Mouse (Mus musculus) monocyte, adult 2 months (primary cell): ENCODE measurements around the gene Sobp.

Experiments
- DNase-seq, 2 experiments: peaks; one replicate each; pipeline ENCODE4 v3.0.0; 2022; ENCODE audit warnings: low spot score in 2 of 2, low read depth in 1 of 2

Gene Sobp

GRCm38 (mm10) chr10:43036646-43037454 is 137.5 kb downstream of the Sobp start:
- no peak for DNase-seq

- DNase-seq = no peak
Observed at GRCm38 (mm10) chr10:43035579-43035978, 138.8 kb downstream of the Sobp start.

GRCm38 (mm10) chr10:43034811-43035210 is 139.5 kb downstream of the Sobp start:
- DNase-seq = peak; percentile 34 to 59

- no peak for DNase-seq
Observed at GRCm38 (mm10) chr10:43033481-43034248, 140.7 kb downstream of the Sobp start.

GRCm38 (mm10) chr10:43027006-43027405 is 147.3 kb downstream of the Sobp start:
- DNase-seq = no peak

- no peak for DNase-seq
Observed at GRCm38 (mm10) chr10:43023454-43024194, 150.7 kb downstream of the Sobp start.

- DNase-seq = no peak
Observed at GRCm38 (mm10) chr10:43022190-43022761, 152.1 kb downstream of the Sobp start.

GRCm38 (mm10) chr10:43021512-43022116 is 152.7 kb downstream of the Sobp start:
- DNase-seq = no peak

- DNase-seq = no peak
Observed at GRCm38 (mm10) chr10:43021017-43021416, 153.3 kb downstream of the Sobp start.

- no peak for DNase-seq
Observed at GRCm38 (mm10) chr10:43014782-43015181, 159.5 kb downstream of the Sobp start.

- DNase-seq = no peak
Observed at GRCm38 (mm10) chr10:43014358-43014757, 160.0 kb downstream of the Sobp start.

- no peak for DNase-seq
Observed at GRCm38 (mm10) chr10:43008116-43008515, 166.2 kb downstream of the Sobp start.

GRCm38 (mm10) chr10:43006534-43006933 is 167.8 kb downstream of the Sobp start:
- no peak for DNase-seq

- no peak for DNase-seq
Observed at GRCm38 (mm10) chr10:43005677-43006076, 168.7 kb downstream of the Sobp start.

GRCm38 (mm10) chr10:43005031-43005430 is 169.3 kb downstream of the Sobp start:
- DNase-seq = no peak

GRCm38 (mm10) chr10:43004174-43004734 is 170.1 kb downstream of the Sobp start:
- no peak for DNase-seq

GRCm38 (mm10) chr10:43003466-43003757 is 170.9 kb downstream of the Sobp start:
- no peak for DNase-seq

- no peak for DNase-seq
Observed at GRCm38 (mm10) chr10:43002721-43003465, 171.4 kb downstream of the Sobp start.

GRCm38 (mm10) chr10:43002066-43002678 is 172.2 kb downstream of the Sobp start:
- no peak for DNase-seq

GRCm38 (mm10) chr10:43001433-43001832 is 172.9 kb downstream of the Sobp start:
- DNase-seq = no peak
